Mouse (Mus musculus): ENCODE measurements at regions not wholly inside any gene's neighbourhood (a gene's known extent, or its start where the extent isn't known, plus 50 kb on each side); places are given as distances from the start of the nearest gene placed in this dataset.

DNA sequence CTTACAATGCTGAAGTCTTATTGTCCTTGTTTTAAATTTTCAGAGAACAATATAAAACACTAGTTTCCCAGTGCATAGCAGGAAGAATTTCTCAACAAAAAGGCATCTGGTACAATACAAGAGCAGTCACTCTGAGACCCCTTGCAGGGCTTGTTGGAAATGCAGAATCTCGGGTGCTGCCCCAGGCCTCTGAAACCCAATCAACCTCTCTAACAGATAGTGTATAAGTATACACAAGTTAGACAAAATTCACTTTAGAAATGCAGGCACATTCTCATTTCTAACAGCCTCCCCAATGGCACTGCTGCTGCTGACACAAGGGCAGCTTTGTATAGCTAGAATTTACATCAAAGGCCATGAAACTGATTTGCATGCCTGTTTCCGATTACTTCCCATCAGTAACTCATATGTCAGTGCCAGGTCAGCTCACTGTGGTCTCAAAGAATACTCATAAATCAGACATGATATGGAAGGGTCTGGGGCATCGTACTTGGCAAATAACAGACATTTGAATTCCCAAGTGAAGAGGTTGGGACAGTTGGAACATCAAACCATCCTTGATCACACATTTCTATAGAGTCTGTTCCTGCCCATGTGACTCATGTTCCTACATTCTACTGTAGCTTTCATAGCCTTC, 405.2 kb downstream of the Ccser2 start:
- ATAC-seq (ENCODE audit: low FRiP score, low TSS enrichment), result no peak
- H3K9ac ChIP-seq (replicated peaks; ENCODE audit: low read length), result no peak overlapping the region
- H3K36me3 ChIP-seq (ENCODE audit: insufficient read depth, low read length), result no peaks in the 10 kb centered on the region
- no peaks in the 10 kb centered on the region for H3K9me3 ChIP-seq (ENCODE audit: low read length)
- no peak overlapping the region for H3K27ac ChIP-seq (ENCODE audit: low read length)
- no peak overlapping the region for H3K4me2 ChIP-seq (replicated peaks; ENCODE audit: low read depth, low read length)
- H3K27me3 ChIP-seq (ENCODE audit: insufficient read depth, low read length), result no peaks in the 10 kb centered on the region
- H3K4me3 ChIP-seq (ENCODE audit: low read length), result no peak overlapping the region
- no peaks in the 10 kb centered on the region for H3K4me1 ChIP-seq (ENCODE audit: insufficient read depth, low read length)
- 49% methylated on average over 3 of the region's 3 CpGs for WGBS

DNA sequence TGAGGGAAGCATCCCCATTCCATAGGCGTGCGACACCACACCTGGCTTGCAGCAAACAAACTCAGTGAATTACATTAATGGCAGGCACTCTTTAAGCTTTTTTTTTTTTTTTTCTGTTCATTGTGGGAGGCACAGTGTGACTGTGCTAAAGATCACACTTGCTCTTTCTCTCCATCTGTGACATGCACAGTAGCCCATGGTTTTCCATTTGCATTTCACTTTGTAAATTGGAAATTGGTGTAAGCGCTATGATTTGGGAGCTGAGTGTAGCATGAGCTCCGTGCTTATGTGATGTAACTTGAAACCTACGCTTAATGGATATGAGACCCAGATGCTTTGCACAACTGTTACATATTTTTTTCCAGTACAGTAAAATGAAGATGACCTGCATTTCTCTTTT, 431.2 kb downstream of the Ccser2 start:
- Histone ChIP-seq H3K4me1 (ENCODE audit: insufficient read depth, low read length) (no peaks in the 10 kb centered on the region), H3K9me3 (ENCODE audit: low read length) (no peaks in the 10 kb centered on the region), H3K4me3 (ENCODE audit: low read length) (no peak overlapping the region), H3K9ac (replicated peaks; ENCODE audit: low read length) (no peak overlapping the region), H3K4me2 (replicated peaks; ENCODE audit: low read depth, low read length) (no peak overlapping the region), H3K27me3 (ENCODE audit: insufficient read depth, low read length) (no peaks in the 10 kb centered on the region), H3K27ac (ENCODE audit: low read length) (no peak overlapping the region), H3K36me3 (ENCODE audit: insufficient read depth, low read length) (no peaks in the 10 kb centered on the region)
- ATAC-seq (ENCODE audit: low FRiP score, low TSS enrichment), result no peak
- WGBS, result 85% methylated on average over 5 of the region's 5 CpGs

DNA sequence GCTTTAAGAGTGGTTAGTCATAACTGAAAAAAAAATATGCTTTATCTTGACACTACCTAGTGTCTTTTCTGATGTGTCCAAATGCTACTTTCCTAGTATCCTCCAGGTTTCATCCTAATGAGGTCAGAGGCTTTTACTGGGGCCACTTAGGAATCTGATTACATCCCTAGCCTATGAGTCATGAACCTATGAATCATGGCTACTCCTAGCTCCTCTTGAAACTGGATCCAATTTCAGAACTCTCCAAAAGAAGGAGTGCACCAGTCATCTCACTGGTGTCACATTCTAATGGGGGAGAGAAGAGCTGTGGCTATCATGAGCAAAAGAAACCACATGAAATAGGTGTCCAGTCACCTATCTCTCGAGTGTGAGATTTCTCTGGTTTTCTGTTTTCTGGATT, 432.6 kb downstream of the 4930474N05Rik start:
- H3K4me1 ChIP-seq (ENCODE audit: insufficient read depth, low read length), result no peaks in the 10 kb centered on the region
- H3K27ac ChIP-seq (ENCODE audit: low read length), result no peak overlapping the region
- peak; percentile 69 for ATAC-seq (ENCODE audit: low FRiP score, low TSS enrichment)
- no peaks in the 10 kb centered on the region for H3K9me3 ChIP-seq (ENCODE audit: low read length)
- no peak overlapping the region for H3K4me2 ChIP-seq (replicated peaks; ENCODE audit: low read depth, low read length)
- WGBS, result 10% methylated on average over 1 of the region's 1 CpGs
- H3K36me3 ChIP-seq (ENCODE audit: insufficient read depth, low read length), result no peaks in the 10 kb centered on the region
- H3K27me3 ChIP-seq (ENCODE audit: insufficient read depth, low read length), result no peaks in the 10 kb centered on the region
- H3K9ac ChIP-seq (replicated peaks; ENCODE audit: low read length), result no peak overlapping the region
- no peak overlapping the region for H3K4me3 ChIP-seq (ENCODE audit: low read length)

DNA sequence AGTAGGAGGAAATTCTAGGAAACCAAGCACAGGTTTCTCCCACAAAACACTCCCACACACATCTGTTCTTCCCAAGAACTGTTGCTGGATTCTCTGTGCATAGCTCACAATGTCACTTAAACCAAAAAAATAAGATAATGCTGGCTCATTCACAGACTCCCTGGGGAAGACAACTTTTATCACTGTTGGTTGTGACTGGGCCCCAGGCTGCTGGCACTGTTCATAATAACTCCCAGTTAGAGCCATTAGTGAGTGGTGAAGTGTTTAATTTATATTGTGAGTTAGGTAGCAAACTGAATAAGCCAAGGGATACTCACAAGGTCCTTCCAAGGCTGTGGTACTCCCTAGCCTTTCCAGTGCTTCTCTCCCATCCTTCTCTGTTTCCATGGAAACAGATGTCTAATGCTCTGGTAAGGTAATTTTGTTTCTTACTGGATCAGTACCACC, 430.9 kb downstream of the 4930474N05Rik start:
- H3K9me3 ChIP-seq (ENCODE audit: low read length), result no peaks in the 10 kb centered on the region
- H3K27ac ChIP-seq (ENCODE audit: low read length), result no peak overlapping the region
- no peak overlapping the region for H3K9ac ChIP-seq (replicated peaks; ENCODE audit: low read length)
- no peaks in the 10 kb centered on the region for H3K4me1 ChIP-seq (ENCODE audit: insufficient read depth, low read length)
- H3K27me3 ChIP-seq (ENCODE audit: insufficient read depth, low read length), result no peaks in the 10 kb centered on the region
- no peak for ATAC-seq (ENCODE audit: low FRiP score, low TSS enrichment)
- no peaks in the 10 kb centered on the region for H3K36me3 ChIP-seq (ENCODE audit: insufficient read depth, low read length)
- no peak overlapping the region for H3K4me2 ChIP-seq (replicated peaks; ENCODE audit: low read depth, low read length)
- no peak overlapping the region for H3K4me3 ChIP-seq (ENCODE audit: low read length)

DNA sequence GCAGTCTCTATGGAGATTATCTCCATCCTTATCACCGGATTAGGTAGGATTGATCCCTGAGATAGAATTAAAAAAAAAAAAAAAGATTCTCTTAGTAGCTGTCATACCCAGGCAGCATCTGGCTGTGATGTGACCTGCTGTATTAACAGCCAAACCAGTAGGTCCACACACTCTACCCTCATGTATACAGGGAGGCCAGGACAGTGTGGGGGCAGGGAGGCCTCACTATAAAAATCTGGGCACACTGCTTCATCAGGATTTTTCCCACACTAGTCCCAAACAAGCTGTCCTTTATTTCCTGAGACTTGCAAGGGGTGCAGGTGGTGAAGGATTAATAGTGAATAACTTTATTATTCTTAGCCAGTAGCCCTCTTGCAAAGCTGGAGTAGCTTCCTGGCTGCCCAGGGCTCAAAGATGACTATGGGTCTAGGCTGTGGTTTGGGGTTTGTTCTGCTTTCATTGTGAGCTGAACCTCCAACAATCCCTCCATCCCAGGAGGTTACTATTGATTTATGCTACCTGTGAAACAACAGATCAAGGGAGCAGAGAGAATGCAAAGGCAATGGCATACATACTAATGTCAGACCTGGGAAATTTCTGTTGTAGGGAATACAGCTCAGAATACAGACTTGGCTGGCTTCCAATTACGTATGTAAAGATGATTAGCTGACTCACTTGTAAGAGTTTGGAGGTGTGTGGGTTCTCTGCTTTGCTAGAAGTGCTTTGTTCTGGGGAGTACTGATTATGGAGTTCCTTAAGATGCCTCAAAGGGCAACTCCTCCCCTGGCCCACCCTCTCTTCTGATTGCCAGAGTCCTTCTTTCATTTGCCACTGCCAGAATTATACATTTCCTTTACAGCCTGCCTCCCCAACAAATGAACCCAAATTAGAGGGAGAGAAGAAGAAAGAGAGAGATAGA, 407.6 kb downstream of the 4930474N05Rik start:
- Histone ChIP-seq H3K4me1 (ENCODE audit: insufficient read depth, low read length) (no peaks in the 10 kb centered on the region), H3K4me3 (ENCODE audit: low read length) (no peak overlapping the region), H3K27ac (ENCODE audit: low read length) (no peak overlapping the region), H3K4me2 (replicated peaks; ENCODE audit: low read depth, low read length) (no peak overlapping the region), H3K36me3 (ENCODE audit: insufficient read depth, low read length) (no peaks in the 10 kb centered on the region), H3K27me3 (ENCODE audit: insufficient read depth, low read length) (no peaks in the 10 kb centered on the region), H3K9ac (replicated peaks; ENCODE audit: low read length) (no peak overlapping the region), H3K9me3 (ENCODE audit: low read length) (no peaks in the 10 kb centered on the region)
- WGBS, result 64% methylated on average over 2 of the region's 2 CpGs
- ATAC-seq (ENCODE audit: low FRiP score, low TSS enrichment), result no peak

DNA sequence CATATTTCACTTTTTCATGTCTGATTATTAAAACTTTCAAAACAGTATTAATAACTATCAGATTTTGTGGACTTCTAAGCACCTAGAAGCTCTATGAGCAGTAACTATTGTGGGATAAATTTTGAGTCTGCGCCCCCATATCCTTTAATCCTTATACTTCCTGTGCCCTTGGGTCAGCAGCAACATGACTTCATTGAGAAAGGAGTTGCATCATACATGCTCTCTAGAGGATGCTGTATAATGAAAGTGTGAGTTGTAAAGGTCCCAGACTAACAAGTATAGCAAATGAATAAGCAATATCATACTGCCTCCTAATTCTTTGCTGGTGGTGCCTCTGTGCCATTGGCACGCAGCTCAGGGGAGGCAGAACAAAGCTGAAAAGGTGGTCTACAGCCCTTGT, 404.6 kb downstream of the 4930474N05Rik start:
- H3K9me3 ChIP-seq (ENCODE audit: low read length), result no peaks in the 10 kb centered on the region
- no peak for ATAC-seq (ENCODE audit: low FRiP score, low TSS enrichment)
- no peak overlapping the region for H3K4me3 ChIP-seq (ENCODE audit: low read length)
- H3K36me3 ChIP-seq (ENCODE audit: insufficient read depth, low read length), result no peaks in the 10 kb centered on the region
- no peak overlapping the region for H3K27ac ChIP-seq (ENCODE audit: low read length)
- no peak overlapping the region for H3K4me2 ChIP-seq (replicated peaks; ENCODE audit: low read depth, low read length)
- no peak overlapping the region for H3K9ac ChIP-seq (replicated peaks; ENCODE audit: low read length)
- no peaks in the 10 kb centered on the region for H3K27me3 ChIP-seq (ENCODE audit: insufficient read depth, low read length)
- H3K4me1 ChIP-seq (ENCODE audit: insufficient read depth, low read length), result no peaks in the 10 kb centered on the region
- WGBS, result 85% methylated on average over 2 of the region's 2 CpGs

DNA sequence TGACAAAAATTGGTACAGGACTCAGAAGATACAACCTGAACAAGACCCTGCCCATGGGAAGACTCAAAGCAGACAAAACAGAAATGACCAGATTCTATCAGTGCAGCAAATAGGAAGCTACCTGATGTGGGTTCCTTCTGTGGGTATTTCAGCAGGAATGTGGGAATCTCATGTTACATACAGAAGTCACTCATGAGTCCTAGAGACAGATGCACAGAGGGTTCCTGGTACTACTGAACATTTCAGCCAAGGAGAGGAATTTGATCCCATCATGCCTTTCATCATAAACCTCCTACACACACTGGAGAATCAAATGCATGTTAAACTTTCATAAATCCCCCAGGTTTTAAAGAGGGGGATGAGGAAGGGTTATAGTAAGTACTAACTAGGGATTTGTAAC, 390.8 kb downstream of the 4930474N05Rik start:
- H3K27me3 ChIP-seq (ENCODE audit: insufficient read depth, low read length), result no peaks in the 10 kb centered on the region
- no peaks in the 10 kb centered on the region for H3K9me3 ChIP-seq (ENCODE audit: low read length)
- no peak overlapping the region for H3K9ac ChIP-seq (replicated peaks; ENCODE audit: low read length)
- H3K4me1 ChIP-seq (ENCODE audit: insufficient read depth, low read length), result no peaks in the 10 kb centered on the region
- ATAC-seq (ENCODE audit: low FRiP score, low TSS enrichment), result no peak
- H3K4me2 ChIP-seq (replicated peaks; ENCODE audit: low read depth, low read length), result no peak overlapping the region
- no peak overlapping the region for H3K4me3 ChIP-seq (ENCODE audit: low read length)
- no peak overlapping the region for H3K27ac ChIP-seq (ENCODE audit: low read length)
- no peaks in the 10 kb centered on the region for H3K36me3 ChIP-seq (ENCODE audit: insufficient read depth, low read length)

DNA sequence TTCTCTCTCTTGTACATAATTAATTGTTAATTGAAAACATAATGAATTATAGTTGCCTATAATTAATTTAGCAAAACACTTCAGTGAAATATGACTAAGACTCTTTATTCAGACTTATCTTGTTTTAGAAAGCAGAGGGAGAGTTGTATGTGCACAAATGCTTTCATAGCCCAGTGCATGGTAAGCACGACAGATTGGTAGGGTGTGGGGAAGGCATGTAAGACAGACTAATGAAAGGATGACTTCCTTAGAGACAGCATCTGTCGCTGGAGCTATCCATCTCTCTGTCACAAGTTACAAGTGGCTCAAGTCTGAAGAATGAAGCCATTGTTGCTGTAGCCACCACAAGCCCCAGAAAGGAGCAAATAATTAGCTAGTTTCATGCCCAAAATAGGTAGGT, 376.9 kb downstream of the 4930474N05Rik start:
- H3K27ac ChIP-seq (ENCODE audit: low read length), result no peak overlapping the region
- WGBS, result 64% methylated on average over 2 of the region's 2 CpGs

DNA sequence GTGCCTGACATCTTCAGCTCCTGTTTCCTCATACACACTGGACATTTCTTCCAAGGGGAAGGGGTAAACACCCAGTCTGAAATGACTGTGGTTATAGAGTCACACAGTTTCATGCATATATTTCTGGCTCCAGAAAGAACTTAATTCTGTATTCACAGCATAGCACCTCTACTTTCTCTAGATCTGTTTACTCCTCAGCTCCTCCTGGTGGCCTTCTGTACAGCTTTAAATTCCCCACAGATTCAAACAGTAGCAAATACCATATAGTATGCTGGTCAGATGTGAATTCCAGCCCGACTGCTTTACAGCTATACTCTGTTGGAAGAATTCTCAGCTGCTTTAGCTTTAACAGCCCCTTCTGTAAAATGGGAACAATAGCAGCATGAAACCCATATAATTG, 375.6 kb downstream of the 4930474N05Rik start:
- Histone ChIP-seq H3K4me3 (ENCODE audit: low read length) (no peak overlapping the region), H3K36me3 (ENCODE audit: insufficient read depth, low read length) (no peaks in the 10 kb centered on the region), H3K9ac (replicated peaks; ENCODE audit: low read length) (no peak overlapping the region), H3K4me2 (replicated peaks; ENCODE audit: low read depth, low read length) (no peak overlapping the region), H3K27me3 (ENCODE audit: insufficient read depth, low read length) (no peaks in the 10 kb centered on the region), H3K9me3 (ENCODE audit: low read length) (no peaks in the 10 kb centered on the region), H3K4me1 (ENCODE audit: insufficient read depth, low read length) (no peaks in the 10 kb centered on the region), H3K27ac (ENCODE audit: low read length) (no peak overlapping the region)
- 81% methylated on average over 1 of the region's 1 CpGs for WGBS
- ATAC-seq (ENCODE audit: low FRiP score, low TSS enrichment), result no peak

More for the DNA sequence above, 376.9 kb downstream of the 4930474N05Rik start:
- Histone ChIP-seq H3K9ac (replicated peaks; ENCODE audit: low read length) (no peak overlapping the region), H3K36me3 (ENCODE audit: insufficient read depth, low read length) (no peaks in the 10 kb centered on the region), H3K27me3 (ENCODE audit: insufficient read depth, low read length) (no peaks in the 10 kb centered on the region), H3K9me3 (ENCODE audit: low read length) (no peaks in the 10 kb centered on the region), H3K4me2 (replicated peaks; ENCODE audit: low read depth, low read length) (no peak overlapping the region), H3K4me3 (ENCODE audit: low read length) (no peak overlapping the region), H3K4me1 (ENCODE audit: insufficient read depth, low read length) (no peaks in the 10 kb centered on the region)
- ATAC-seq (ENCODE audit: low FRiP score, low TSS enrichment), result no peak

DNA sequence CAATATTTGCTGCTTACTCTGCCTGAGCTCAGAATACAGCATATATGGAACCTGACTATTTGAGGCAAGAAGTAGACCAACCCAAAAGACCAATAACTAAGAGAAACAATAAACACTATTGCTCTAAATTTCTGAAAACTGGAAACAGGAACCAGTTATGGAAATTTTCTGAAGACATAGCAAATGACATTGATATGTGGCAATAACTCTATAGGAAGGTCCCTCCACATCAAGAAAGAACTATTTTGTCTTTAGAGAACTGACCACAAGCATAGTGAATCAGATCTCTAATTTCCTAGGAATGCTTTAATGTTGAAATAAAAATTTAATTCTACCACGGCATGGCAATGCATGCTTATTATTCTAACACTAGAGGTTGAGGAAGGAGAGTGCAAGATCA, 358.3 kb downstream of the 4930474N05Rik start:
- no peak for ATAC-seq (ENCODE audit: low FRiP score, low TSS enrichment)
- Histone ChIP-seq H3K27ac (ENCODE audit: low read length) (no peak overlapping the region), H3K4me2 (replicated peaks; ENCODE audit: low read depth, low read length) (no peak overlapping the region), H3K4me1 (ENCODE audit: insufficient read depth, low read length) (no peaks in the 10 kb centered on the region), H3K27me3 (ENCODE audit: insufficient read depth, low read length) (no peaks in the 10 kb centered on the region), H3K9ac (replicated peaks; ENCODE audit: low read length) (no peak overlapping the region), H3K4me3 (ENCODE audit: low read length) (no peak overlapping the region), H3K36me3 (ENCODE audit: insufficient read depth, low read length) (no peaks in the 10 kb centered on the region), H3K9me3 (ENCODE audit: low read length) (no peaks in the 10 kb centered on the region)
- WGBS, result 74% methylated on average over 1 of the region's 1 CpGs
